Mouse (Mus musculus): Measurements from ENCODE around the gene Itpr2. TPM values are rescaled to one million over a fixed set of nuclear protein-coding genes. Genes with fewer than 3 reads are reported as not detected.

The Itpr2 gene
- polyA plus RNA-seq, 2 experiments = 0.64 to 1.7 TPM

- Histone ChIP-seq H3K9ac (replicated peaks) (no peak overlapping the region), H3K9me3 (ENCODE audit: control insufficient read depth, low read length) (no peaks in the 10 kb centered on the region), H3K27me3 (ENCODE audit: control insufficient read depth, insufficient read depth, low read length) (no peaks in the 10 kb centered on the region), H3K4me2 (ENCODE audit: low read depth) (no peak overlapping the region), H3K27ac (no peak overlapping the region), H3K4me1 (replicated peaks; ENCODE audit: control insufficient read depth in 2 of 2, insufficient read depth in 2 of 2, low read length in 1 of 2) (no peaks in the 10 kb centered on the region), H3K36me3 (replicated peaks; ENCODE audit: control insufficient read depth, insufficient read depth, low read depth) (no peaks in the 10 kb centered on the region), H3K4me3 (ENCODE audit: insufficient read depth in 1 of 2, low read depth in 2 of 2, low read length in 2 of 2) (no peak overlapping the region)
- 61% methylated on average over 4 of the region's 4 CpGs for whole genome bisulfite sequencing (ENCODE audit: insufficient replicate concordance)
- TF ChIP-seq EP300 (IDR thresholded peaks at IDR 0.05; ENCODE audit: low read depth) (no peak), CTCF (IDR thresholded peaks at IDR 0.05; ENCODE audit: low read depth) (no peak)
- DNase-seq (ENCODE audit: low read depth in 3 of 3, low spot score in 3 of 3) (no peak), ATAC-seq (ENCODE audit: insufficient read depth) (no peak)
Measured at GRCm38 (mm10) chr6:146321951-146322350, 180.1 kb downstream of the Itpr2 start.

GRCm38 (mm10) chr6:146316415-146316814 lies 185.6 kb downstream of the Itpr2 start:
- no peak for ATAC-seq (ENCODE audit: insufficient read depth)
- no peaks in the 10 kb centered on the region for H3K9me3 ChIP-seq (ENCODE audit: control insufficient read depth, low read length)
- H3K9ac ChIP-seq (replicated peaks) = no peak overlapping the region
- no peaks in the 10 kb centered on the region for H3K4me1 ChIP-seq (replicated peaks; ENCODE audit: control insufficient read depth in 2 of 2, insufficient read depth in 2 of 2, low read length in 1 of 2)
- 66% methylated on average over 6 of the region's 6 CpGs for WGBS (ENCODE audit: insufficient replicate concordance)
- DNase-seq (ENCODE audit: low read depth in 3 of 3, low spot score in 3 of 3) = no peak
- no peak overlapping the region for H3K27ac ChIP-seq
- H3K27me3 ChIP-seq (ENCODE audit: control insufficient read depth, insufficient read depth, low read length) = no peaks in the 10 kb centered on the region
- no peak overlapping the region for H3K4me2 ChIP-seq (ENCODE audit: low read depth)
- H3K36me3 ChIP-seq (replicated peaks; ENCODE audit: control insufficient read depth, insufficient read depth, low read depth) = no peaks in the 10 kb centered on the region
- no peak overlapping the region for H3K4me3 ChIP-seq (ENCODE audit: insufficient read depth in 1 of 2, low read depth in 2 of 2, low read length in 2 of 2)
- TF ChIP-seq CTCF (IDR thresholded peaks at IDR 0.05; ENCODE audit: low read depth) = no peak
- no peak for TF ChIP-seq EP300 (IDR thresholded peaks at IDR 0.05; ENCODE audit: low read depth)

- DNase-seq (ENCODE audit: low read depth in 3 of 3, low spot score in 3 of 3) = no peak
- no peak for TF ChIP-seq EP300 (IDR thresholded peaks at IDR 0.05; ENCODE audit: low read depth)
- no peak for TF ChIP-seq CTCF (IDR thresholded peaks at IDR 0.05; ENCODE audit: low read depth)
- WGBS (ENCODE audit: insufficient replicate concordance) = 72% methylated on average over 8 of the region's 8 CpGs
Measured at GRCm38 (mm10) chr6:146315153-146315552, 186.9 kb downstream of the Itpr2 start.

GRCm38 (mm10) chr6:146314304-146314703 lies 187.7 kb downstream of the Itpr2 start:
- 65% methylated on average over 5 of the region's 5 CpGs for WGBS (ENCODE audit: insufficient replicate concordance)
- no peaks in the 10 kb centered on the region for H3K9me3 ChIP-seq (ENCODE audit: control insufficient read depth, low read length)
- no peaks in the 10 kb centered on the region for H3K36me3 ChIP-seq (replicated peaks; ENCODE audit: control insufficient read depth, insufficient read depth, low read depth)
- ATAC-seq (ENCODE audit: insufficient read depth) (no peak), DNase-seq (ENCODE audit: low read depth in 3 of 3, low spot score in 3 of 3) (no peak)
- TF ChIP-seq EP300 (IDR thresholded peaks at IDR 0.05; ENCODE audit: low read depth) = no peak
- TF ChIP-seq CTCF (IDR thresholded peaks at IDR 0.05; ENCODE audit: low read depth) = no peak
- no peak overlapping the region for H3K4me3 ChIP-seq (ENCODE audit: insufficient read depth in 1 of 2, low read depth in 2 of 2, low read length in 2 of 2)
- H3K9ac ChIP-seq (replicated peaks) = no peak overlapping the region
- H3K27me3 ChIP-seq (ENCODE audit: control insufficient read depth, insufficient read depth, low read length) = no peaks in the 10 kb centered on the region
- no peaks in the 10 kb centered on the region; a peak in 1 of 4 replicates for H3K4me1 ChIP-seq (replicated peaks; ENCODE audit: control insufficient read depth in 2 of 2, insufficient read depth in 2 of 2, low read length in 1 of 2)
- no peak overlapping the region for H3K4me2 ChIP-seq (ENCODE audit: low read depth)
- H3K27ac ChIP-seq = no peak overlapping the region

More at GRCm38 (mm10) chr6:146315153-146315552, 186.9 kb downstream of the Itpr2 start:
- H3K36me3 ChIP-seq (replicated peaks; ENCODE audit: control insufficient read depth, insufficient read depth, low read depth) = no peaks in the 10 kb centered on the region
- H3K9ac ChIP-seq (replicated peaks) = no peak overlapping the region
- no peaks in the 10 kb centered on the region for H3K27me3 ChIP-seq (ENCODE audit: control insufficient read depth, insufficient read depth, low read length)
- no peaks in the 10 kb centered on the region for H3K4me1 ChIP-seq (replicated peaks; ENCODE audit: control insufficient read depth in 2 of 2, insufficient read depth in 2 of 2, low read length in 1 of 2)
- no peaks in the 10 kb centered on the region for H3K9me3 ChIP-seq (ENCODE audit: control insufficient read depth, low read length)
- H3K4me3 ChIP-seq (ENCODE audit: insufficient read depth in 1 of 2, low read depth in 2 of 2, low read length in 2 of 2) = no peak overlapping the region
- no peak overlapping the region for H3K27ac ChIP-seq
- no peak for ATAC-seq (ENCODE audit: insufficient read depth)
- no peak overlapping the region for H3K4me2 ChIP-seq (ENCODE audit: low read depth)

GRCm38 (mm10) chr6:146313396-146313795 lies 188.6 kb downstream of the Itpr2 start:
- ATAC-seq (ENCODE audit: insufficient read depth) = no peak
- H3K9ac ChIP-seq (replicated peaks) = no peak overlapping the region
- H3K4me1 ChIP-seq (replicated peaks; ENCODE audit: control insufficient read depth in 2 of 2, insufficient read depth in 2 of 2, low read length in 1 of 2) = no peaks in the 10 kb centered on the region; a peak in 1 of 4 replicates
- no peak for DNase-seq (ENCODE audit: low read depth in 3 of 3, low spot score in 3 of 3)
- H3K36me3 ChIP-seq (replicated peaks; ENCODE audit: control insufficient read depth, insufficient read depth, low read depth) = no peaks in the 10 kb centered on the region
- TF ChIP-seq EP300 (IDR thresholded peaks at IDR 0.05; ENCODE audit: low read depth) (no peak), CTCF (IDR thresholded peaks at IDR 0.05; ENCODE audit: low read depth) (no peak)
- no peaks in the 10 kb centered on the region for H3K9me3 ChIP-seq (ENCODE audit: control insufficient read depth, low read length)
- WGBS (ENCODE audit: insufficient replicate concordance) = 52% methylated on average over 4 of the region's 4 CpGs
- H3K4me2 ChIP-seq (ENCODE audit: low read depth) = no peak overlapping the region
- no peak overlapping the region for H3K4me3 ChIP-seq (ENCODE audit: insufficient read depth in 1 of 2, low read depth in 2 of 2, low read length in 2 of 2)
- no peaks in the 10 kb centered on the region for H3K27me3 ChIP-seq (ENCODE audit: control insufficient read depth, insufficient read depth, low read length)
- H3K27ac ChIP-seq = no peak overlapping the region
